Mouse (Mus musculus) T-cell, adult 2 months (primary cell): Measurements from ENCODE around the gene Gm26938.

ENCODE experiments used
- DNase-seq: peaks from one replicate; pipeline ENCODE4 v3.0.0; 2022; ENCODE audit warnings: low spot score

Gm26938 gene

DNA sequence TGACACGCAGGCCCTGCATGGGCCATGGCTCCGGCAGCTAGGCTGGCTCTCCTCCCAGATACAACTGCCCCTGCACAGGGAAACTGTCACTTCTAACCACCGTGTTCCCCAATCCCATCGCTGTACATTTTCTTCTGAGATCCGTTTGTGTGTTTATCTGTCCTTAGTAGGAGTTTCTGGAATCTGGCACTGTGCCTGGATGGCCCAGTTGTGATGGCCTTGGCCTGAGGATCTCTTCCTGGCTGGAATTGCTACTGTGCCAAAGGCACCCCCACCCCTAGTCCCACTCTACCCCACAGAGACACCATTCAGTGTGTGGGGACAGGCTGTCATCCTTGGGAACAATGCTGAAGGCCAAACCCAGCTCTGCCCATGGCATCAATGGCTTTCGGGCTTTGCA is 10.2 kb downstream of the Gm26938 start:
- DNase-seq: no peak

DNA sequence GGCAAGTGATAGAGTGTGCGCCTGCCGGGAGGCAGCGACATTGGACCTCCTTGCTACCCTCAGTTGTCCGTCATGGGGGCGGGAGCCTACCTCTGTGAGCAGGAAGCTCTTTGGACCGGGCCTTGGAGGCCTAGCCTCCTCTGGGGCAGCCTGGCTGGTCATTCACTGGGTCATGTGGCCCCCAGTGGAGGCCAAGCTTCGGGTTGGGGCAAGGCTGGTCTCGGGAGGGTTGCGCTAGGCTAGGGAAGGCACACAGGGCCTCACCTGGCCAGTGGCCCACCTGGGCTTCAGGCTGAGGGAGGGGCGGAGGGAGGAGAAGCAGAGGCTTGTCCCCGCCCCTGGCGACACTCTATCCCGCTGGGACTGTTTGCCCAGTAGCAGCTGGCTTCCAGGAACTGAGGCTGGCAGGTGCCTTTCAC is 12.2 kb downstream of the Gm26938 start:
- DNase-seq: no peak

DNA sequence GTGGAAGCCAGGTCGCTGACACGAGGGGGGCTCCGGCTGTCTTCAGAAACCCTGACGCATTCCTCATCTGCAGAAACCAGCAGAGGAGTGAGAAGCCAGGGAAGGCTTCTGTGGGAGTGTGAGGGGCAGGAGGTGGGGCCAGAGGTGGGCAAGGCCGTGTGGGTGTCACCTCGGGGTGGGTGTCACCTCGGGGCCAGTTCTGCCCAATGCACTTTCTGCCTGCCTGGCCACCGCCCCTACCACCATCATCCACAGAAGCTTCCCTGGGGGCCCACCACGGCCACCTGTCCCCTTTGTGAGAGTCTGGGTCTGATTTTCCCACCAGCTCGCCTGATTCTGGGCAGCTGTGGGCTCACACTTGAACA is 13.1 kb downstream of the Gm26938 start:
- no peak for DNase-seq

DNA sequence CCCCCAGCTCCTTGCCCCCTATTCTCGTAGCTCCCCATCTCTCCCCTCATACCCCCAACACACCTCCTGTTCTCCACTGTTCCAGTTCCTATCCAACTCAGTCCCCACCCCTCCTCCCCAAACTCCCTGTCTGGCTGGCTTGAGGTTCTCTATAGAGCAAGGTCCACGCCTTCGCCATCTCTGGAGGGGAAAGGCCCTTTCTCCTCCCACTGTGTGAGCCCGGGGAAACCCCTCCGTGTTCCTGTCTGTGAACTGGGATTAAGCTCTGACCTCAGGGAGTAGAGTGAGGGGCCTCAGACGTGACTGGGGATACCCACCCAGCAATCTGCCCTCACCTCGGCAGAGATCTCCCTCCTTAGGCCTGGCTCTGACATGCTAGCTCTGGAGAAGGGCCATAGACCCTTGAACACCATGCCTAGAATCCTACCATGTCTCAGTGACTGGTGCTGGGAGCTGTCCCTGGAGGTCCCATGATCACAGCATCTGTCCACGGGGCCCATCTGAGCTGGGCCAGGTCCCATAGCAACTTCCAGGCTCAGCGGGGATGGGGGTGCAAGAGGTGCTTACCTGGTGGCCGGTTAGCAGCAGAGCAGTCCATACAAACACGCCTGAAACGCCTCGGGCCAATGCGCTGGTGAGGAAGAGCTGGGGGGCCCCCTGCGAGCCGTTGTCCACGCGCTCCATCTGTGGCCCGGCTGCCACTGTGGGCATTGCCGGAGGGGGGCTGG is 13.6 kb downstream of the Gm26938 start:
- no peak for DNase-seq

DNA sequence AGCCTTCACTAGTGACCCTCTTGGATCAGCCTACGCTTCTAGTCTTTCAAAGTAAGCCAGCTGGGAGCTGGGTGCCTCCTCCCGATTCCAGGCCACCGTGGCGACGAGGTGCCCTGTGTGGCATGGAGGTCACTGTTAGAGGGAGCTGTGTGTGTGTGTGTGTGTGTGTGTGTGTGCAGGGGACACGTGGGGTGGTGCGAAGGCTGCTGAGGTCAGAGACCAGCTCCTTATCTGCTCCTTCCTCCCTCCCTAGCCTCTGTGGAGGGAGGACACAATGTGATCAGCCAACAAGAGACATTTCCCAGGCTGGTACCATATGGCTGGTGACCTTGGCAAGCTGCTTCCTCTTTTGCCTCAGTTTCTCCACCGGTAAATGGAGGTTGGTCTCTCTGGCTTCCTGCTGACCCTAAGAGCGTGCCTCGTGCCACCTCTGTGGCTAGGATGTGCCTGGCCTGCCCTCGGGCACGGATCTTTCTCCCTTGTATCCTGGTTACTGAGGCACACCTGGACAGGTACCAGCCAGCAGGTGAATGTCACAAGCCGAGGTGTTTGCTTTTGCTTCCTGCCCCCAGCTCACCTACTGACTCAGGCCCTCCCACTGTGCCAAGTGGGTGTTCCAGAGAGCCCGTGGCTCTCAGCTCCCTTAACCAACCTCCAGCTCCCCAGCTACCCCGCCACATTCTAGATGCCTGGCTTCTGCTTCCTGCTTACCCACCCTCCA is 14.4 kb downstream of the Gm26938 start:
- no peak for DNase-seq

DNA sequence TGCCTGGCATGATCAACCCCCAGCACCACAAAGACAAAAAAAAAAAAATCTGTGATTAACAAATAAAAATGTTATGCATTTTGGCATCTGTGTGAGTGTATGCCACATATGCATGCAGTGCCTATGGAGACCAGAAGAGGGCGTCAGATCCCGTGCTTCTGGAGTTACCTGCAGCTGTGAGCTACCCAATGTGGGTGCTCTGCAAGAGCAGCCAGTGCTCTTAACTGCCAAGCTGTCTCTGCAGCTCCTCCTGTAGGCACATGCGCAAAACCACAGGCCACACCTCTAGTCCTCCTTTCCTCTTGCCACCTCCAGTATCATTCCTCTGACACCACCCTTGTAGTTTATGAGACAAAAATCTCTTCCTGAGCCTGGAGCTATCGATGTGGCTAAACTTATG is 16.8 kb downstream of the Gm26938 start:
- no peak for DNase-seq

DNA sequence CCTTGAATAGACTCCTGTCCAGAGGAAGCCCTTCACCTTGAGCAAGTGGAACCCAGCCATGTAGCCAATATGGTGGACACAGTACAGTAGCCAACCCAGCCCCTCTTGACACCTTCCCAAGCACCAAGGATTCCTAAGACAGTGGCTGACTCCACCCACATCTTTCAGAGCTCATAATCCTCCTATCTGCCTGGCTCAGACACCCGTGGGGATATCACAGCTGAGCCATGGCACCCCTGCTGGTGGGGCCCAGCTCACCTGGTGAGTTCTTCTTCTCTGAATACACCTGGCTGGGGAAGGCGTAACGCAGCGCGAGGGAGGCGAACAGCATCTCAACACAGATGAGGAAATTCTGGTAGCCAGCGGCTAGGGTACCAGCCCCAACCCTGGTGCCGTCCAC is 20.3 kb downstream of the Gm26938 start:
- DNase-seq: no peak

DNA sequence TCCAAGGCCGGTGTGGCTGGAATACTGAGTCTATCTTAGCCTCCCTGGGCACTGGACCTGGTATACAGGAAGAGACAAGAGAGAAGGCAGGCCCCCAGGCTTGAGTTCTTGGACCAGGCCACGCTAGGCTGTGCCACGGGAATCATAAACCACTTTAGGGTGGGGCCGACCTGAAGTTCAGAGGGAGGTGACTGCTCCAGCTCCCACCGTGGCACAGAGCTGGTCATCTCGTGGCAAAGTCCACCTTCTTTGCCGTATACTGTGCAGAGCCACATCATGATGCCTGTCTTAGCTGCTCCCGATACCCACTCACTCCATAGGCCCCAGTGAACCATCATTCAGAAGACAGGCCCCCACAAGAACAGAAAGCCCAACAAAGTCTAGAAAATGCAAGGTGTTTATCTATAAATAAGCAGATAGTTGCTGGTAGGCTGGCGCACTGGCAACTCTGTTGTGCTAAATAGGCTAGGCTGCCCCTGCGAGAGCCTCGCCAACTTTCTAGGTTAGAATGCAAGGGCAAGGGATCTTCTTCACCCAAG is 21.6 kb downstream of the Gm26938 start:
- no peak for DNase-seq

DNA sequence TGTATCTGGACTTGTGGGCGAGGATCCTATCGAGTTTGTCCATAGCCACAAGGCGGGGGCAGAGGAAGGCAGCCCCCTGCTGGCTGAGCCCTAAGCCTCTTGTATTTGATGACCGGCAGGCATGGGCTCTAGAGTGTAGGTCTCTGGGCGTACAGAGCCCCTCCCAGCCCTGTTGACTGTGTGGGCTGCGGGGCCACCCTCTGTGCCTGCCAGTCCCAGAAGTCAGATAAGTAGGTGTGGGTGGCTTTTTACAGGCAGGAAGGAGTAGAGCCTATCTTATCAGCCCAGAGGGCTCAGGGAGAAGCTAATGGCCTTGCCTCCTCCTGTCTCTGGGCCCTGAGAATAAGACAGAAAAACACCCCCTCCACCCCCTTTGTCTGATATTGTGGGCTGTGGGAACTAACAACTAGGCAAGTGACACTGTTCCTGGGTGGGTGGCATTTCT is 22.1 kb downstream of the Gm26938 start:
- no peak for DNase-seq

DNA sequence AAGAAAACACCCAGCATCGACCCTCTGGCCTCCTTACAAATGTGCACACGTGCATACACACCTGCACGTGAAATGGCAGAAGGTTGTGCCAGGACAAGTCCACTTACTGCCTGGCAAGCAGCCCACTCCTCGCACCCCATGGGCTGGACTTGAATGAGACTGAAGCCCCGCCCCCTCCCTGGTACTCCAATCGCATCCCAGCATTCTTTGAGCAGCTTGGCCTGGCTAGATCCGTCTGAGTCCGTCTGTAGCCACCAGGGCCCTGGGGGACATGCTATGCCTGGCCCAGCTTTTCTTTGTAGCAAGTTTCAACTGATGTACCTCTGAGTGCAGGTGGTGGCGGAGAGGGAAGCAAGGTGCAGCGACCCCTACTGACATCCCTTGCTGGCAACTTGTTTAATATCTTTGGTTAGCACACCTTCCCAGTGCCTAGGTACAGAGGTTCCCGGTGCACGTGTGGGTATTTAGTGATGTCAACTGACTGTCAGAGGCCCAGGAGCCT is 22.6 kb downstream of the Gm26938 start:
- DNase-seq: peak; percentile 56

DNA sequence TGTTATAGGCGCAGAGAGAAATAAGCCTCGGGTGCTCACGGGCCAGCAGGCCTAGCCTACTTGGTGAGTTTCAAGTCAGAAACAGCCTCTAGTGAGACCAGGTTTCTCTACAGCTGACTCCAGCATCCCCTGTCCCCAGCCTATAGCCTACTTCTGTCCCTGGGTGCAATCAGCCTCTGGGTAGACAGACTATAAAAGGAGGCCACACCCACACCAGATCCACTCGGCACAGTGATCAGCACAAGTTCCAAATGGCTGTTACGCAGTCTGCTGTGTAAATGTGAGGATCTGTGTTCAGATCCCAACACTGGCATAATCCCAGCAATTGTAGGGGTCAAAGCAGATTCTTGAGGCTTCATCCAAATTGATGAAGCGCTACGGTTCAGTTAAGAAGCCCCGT is 23.0 kb downstream of the Gm26938 start:
- no peak for DNase-seq

DNA sequence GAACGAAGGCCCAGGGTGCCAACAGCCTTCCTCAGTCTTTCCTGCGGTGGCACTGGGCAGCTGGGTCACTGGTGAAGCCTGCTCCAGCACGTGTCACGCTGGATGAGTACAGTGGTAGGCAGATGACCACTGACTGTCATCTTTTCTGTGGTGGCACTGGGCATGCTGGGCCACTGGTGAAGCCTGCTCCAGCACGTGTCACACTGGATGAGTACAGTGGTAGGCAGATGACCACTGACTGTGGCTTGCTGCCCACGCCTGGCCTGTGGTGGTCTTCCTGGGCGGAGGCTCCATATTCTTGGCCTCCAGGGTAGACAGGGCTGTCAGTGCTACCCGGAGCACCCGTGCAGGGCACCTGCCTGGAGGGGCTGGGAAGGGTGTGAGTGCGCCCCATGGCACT is 24.3 kb downstream of the Gm26938 start:
- DNase-seq: no peak

DNA sequence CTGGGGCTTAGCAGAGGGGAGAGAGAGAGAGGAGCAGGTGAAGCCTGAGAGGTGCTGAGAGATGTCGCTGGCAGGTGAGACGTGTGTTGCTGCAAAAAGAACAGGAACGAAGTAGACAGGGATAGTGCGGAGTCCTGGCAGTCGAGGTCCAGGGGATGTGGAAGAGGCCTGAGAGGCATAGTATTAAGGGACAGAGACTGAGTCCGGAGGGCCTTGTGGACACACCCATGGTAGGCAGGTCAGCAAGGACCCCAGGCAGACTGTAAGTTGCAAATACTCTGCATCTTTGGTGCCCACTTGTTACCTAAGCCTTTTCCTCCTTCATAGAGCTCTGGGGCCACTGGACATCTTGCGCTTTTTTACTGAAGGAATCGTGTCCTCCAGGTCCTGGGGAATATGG is 25.0 kb downstream of the Gm26938 start:
- DNase-seq: no peak

DNA sequence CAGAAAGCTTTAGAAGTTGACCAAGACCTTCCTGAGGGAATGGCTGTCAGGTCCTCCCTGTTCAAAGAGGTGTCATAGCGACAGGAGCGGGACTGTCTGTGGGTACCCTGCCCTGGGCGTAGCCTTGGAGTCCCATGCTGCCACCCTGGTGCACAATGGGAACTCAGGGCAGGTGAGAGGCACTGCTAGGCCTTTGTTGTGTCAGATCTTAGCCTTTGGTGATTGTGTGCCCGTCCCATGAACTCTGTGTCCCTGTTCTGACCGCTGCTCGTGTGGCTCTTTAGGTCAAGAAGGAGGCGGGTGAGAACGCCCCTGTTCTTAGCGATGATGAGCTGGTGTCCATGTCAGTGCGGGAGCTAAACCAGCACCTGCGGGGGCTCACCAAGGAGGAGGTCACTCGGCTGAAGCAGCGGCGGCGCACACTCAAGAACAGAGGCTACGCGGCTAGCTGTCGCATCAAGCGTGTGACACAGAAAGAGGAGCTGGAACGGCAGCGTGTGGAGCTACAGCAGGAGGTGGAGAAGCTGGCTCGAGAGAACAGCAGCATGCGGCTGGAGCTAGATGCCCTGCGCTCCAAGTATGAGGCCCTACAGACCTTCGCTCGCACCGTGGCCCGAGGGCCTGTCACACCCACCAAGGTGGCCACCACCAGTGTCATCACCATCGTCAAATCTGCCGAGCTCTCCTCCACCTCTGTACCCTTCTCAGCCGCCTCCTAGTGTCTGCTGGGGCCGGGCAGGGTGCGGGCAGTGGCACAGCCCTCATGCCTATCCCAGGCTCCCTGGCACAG is 26.2 kb downstream of the Gm26938 start:
- DNase-seq: no peak

DNA sequence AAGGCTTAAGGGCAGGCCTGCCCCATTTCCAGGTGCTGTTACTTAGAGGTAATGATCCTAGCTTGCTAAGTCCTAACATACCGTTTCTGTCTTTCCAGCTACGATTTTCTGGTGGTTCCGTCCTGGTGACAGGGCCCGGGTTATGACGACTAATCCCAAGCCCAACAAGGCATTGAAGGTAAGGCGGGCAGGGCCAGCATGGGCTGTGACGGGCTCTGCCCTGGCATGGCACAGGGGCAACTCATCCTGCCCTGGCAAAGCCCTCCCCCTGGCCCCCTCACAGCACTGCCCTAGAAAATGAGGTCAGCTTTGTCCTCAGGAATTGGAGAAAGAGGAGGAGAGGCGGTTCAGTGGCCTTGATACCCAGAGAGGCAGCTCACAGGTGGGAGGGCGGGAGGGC is 27.2 kb downstream of the Gm26938 start:
- DNase-seq: no peak

DNA sequence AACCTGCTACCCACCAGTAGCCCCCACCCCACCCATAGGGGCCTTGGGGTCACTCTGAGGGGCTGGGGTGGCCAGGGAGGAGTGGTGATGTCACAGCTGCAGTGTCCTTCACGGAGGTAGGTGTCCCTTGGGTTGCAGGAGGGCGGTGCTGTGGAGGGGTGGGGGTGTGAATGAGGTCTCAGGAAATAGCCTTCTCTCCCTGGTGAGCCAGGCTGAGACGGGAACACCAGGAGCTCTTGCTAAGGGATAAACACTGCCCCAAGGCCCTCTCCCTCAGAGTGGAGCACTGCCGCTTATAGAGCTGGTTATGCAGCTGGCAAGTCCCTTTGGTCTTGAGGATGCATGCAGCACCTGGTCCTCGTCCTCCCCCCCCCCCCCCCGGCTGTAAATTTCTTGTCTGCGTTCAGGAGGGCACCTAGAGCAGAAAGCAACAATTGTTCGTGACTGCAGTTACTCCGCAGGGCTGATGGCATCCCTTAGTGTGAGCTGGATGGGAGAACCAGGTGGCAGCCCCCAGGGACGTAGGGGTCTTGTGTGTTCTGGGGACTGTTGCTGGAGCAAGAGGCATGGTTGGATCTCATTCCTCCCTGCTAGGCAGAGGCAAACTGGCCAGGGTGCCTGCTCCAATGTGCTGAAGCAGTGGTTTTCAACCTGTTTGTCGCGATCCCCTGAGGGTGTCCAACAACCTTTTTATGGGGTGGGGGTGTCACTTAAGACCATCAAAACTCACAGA is 27.9 kb downstream of the Gm26938 start:
- no peak for DNase-seq

DNA sequence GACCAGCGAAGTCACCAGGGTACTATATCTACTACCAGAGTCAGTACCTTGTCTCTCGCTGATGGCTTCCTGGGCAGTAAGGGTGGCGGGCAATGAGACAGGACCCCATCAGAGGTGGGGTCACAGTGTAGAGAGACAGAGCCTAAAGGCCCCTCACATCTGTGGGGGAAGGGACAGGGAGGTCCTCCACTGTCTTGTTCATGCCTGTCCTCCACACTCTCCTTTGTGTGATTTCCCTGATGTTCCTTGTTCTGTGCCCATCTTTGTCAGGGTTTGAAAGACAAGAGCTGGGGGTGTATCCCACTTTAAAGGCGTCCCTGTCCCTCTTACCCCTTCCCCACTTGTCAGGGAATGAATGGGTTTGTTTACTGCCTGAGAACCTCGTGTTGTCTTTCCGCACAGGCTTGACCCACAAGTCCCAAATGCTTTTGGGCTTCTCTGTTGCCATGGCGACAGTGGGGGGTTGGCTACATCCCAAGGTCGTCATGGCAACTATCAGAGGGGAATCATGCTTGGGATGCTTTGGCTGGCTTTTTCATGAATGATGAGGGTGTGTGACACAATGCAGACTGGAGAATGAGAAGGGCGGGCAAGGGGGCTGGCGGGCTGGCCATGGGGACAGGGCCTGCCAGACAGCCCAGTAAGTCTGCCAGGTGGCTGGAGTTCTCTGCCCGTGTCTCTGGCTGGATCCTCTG is 28.6 kb downstream of the Gm26938 start:
- no peak for DNase-seq

DNA sequence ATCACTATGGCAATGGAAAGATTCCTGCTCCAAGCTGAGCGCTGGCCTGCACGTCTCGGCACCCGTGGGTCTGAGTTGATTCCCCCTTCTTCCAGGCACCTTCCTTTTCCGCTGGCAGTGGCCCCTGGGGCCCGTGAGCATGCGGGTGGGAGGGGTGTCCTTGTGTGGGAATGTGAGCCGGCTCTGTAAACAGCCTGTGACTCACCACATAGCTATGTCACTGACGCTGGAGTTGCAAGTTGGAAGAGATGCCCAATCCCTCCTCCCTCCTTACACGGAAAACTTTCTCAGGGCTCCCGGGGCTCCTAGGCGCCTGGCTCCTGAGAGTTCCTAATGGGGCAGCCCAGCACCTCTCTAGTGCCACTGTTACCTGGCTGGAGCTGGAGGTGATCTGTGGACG is 29.3 kb downstream of the Gm26938 start:
- no peak for DNase-seq

DNA sequence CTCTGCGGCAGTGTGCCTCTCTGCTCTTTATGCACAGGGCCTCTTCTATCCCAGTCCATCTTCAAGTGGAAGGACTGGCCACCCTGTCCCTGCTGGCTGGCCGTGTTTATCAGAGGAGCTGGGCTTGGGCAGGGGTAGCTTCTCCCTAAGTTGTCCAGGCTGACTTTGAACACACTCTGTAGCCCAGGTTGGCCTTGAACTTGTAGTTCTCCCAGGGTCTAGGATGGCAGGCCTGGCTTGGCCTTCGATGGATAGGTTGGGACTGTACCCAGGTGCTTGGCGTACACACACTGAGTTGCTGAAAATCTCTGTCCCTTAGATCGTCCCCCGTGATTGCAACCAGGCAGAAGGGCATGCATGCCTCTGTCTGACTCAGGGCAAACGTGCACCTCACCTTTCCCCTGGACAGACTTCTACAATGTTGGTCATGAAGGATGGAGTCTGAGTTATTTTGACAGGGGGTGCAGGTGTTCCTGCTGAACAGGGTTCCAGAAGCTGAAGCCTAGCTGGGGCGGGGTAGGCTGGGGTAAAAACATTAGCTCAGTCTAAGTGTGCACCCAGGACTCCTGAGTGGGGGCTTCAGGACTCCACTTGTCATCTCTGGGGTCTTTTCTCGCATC is 30.1 kb downstream of the Gm26938 start:
- no peak for DNase-seq

DNA sequence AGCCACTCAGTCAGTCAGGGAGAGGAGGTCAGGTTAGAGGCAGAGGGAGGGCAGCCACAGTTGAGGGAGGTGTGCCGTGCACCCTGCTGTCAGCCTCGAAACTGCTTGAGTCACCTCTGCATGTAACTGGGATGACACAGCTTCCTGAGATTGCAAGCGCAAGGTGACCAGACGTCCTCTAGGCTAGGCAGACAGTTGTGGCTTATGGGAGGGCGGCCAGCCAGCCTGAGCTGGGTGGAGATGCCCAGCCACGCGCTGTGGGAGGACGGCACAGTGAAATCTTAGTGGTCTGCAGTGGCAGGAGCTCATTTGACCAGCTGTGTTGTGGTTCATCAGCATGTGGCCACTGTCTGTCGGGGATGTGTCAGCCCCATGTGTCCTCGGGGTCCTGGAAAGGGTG is 31.3 kb downstream of the Gm26938 start:
- no peak for DNase-seq

DNA sequence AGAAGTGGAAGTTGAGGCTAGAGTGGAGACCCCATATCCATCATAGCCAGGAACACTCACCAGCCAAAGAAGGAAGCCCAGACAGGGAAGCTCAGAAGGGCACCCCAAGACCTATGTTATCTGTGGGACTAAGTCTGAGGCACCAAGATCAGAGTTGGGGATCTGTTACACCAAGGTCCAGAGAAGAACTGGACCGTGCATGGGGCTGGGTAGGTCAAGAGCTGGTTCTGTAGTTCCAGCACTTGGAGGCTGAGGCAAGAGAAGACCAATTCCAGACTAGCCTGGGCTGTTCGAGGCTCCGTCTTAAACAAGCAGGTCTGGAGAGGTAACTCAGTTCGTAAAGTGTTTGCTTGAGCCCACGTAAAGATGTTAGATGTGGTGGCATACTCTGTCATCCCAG is 32.1 kb downstream of the Gm26938 start:
- no peak for DNase-seq
